In the genomic region with DNA sequence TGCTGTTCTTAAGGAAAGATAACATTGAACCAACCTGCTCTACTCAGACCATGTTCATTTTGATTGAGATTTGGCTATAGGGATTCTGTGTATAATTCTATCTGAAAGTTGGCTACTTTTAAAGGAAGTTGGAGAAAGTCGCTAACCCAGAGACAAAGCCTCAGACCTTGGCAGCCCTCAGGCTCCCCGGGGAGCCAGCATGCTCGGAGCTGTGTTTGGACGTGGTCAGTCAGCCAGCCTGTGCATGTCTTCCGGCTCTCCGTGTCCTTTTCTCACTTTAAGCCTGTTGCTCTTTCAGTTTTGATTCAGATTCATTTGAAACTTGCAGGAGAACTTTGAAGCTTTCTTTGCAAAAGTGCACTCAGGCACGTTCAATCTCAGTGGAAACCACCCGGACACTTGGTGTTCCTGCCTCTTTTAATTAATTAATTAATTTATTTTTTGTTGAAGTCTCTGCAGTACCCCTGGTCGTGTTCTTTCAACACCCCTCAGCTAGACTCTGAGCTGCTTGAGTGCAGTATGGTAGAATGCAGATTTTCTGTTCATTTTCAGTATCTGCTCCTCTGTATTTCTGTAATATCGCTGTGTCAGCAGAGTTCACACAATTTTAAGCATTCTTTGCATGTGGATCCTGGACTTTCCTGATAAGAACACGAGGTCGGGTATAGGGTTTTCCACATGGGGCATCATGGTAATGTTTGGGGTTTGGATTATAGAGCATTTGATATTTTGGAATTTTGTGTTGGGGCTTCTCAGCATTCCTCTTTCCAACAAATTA, we compare ENCODE assay signal across 10 mouse cellular contexts.
DNase-seq lines count a peak whose midpoint lies in the region; ATAC-seq and TF ChIP-seq lines count a peak whose summit lies in the region.
"Had no signal": no experiment of that assay in that cellular context is flagged by ENCODE, and none has a peak within 500 bp of the region (broad histone marks: within the 10 kb centered on the region; RNA-seq: fewer than 3 reads in every experiment).

No protein-coding gene starts in this region.

- no peak for ATAC-seq in lung, postnatal 0 days

- H3K4me3 ChIP-seq in lung, postnatal 0 days (ENCODE audit: low read depth, low read length) = no peak overlapping the region
- H3K4me3 ChIP-seq in limb, embryonic 10.5 days = no peak overlapping the region
- H3K4me3 ChIP-seq: lung, embryonic 15.5 days had no signal

- no peak for TF ChIP-seq CTCF in lung, postnatal 0 days (IDR thresholded peaks at IDR 0.05)

- no peaks in the 10 kb centered on the region for H3K9me3 ChIP-seq in lung, postnatal 0 days (ENCODE audit: low read length)
- no peaks in the 10 kb centered on the region for H3K9me3 ChIP-seq in limb, embryonic 10.5 days (replicated peaks)
- H3K9me3 ChIP-seq: lung, embryonic 15.5 days had no signal

- H3K4me1 ChIP-seq in lung, postnatal 0 days (ENCODE audit: insufficient read depth, low read depth, low read length) = no peaks in the 10 kb centered on the region
- H3K4me1 ChIP-seq in limb, embryonic 10.5 days = no peaks in the 10 kb centered on the region

- H3K27ac ChIP-seq in lung, postnatal 0 days (ENCODE audit: low read length) = no peak overlapping the region
- no peak overlapping the region for H3K27ac ChIP-seq in limb, embryonic 10.5 days
- H3K27ac ChIP-seq: lung, embryonic 15.5 days had no signal

- no peaks in the 10 kb centered on the region for H3K27me3 ChIP-seq in lung, postnatal 0 days (replicated peaks; ENCODE audit: insufficient read depth, low read length)
- 0 out of 2 replicates have a peak, but pooled peaks cover 5% of the 10 kb centered on the region for H3K27me3 ChIP-seq in limb, embryonic 10.5 days (ENCODE audit: low read depth, poor library complexity, severe bottlenecking)
- H3K27me3 ChIP-seq: lung, embryonic 15.5 days had no signal

- peak; percentile 22 to 46 for DNase-seq in cerebellum, postnatal 10 days
- DNase-seq in cerebellum, adult 11-12 months = no peak
- DNase-seq in lung, postnatal 36 days = peak; percentile 25
- no peak for DNase-seq in lung, postnatal 0 days (ENCODE audit: low spot score)
- peak; percentile 64 to 75 for DNase-seq in heart, adult 9 months (ENCODE audit: low spot score in 2 of 2)
- peak; percentile 24 for DNase-seq in limb, embryonic 10.5 days (ENCODE audit: low spot score)
- DNase-seq in embryo, embryonic 11 days = no peak
- DNase-seq in right cerebral cortex, postnatal 25 days = no peak
- DNase-seq: thymus, postnatal 36 days had no signal

- WGBS in lung, postnatal 0 days = 52% methylated on average over 12 of the region's 12 CpGs
- WGBS in limb, embryonic 10.5 days = 86% methylated on average over 12 of the region's 12 CpGs

- no peak overlapping the region for H3K9ac ChIP-seq in lung, postnatal 0 days (replicated peaks; ENCODE audit: low read depth)
- H3K9ac ChIP-seq: lung, embryonic 15.5 days had no signal

- TF ChIP-seq EP300 in lung, postnatal 0 days (IDR thresholded peaks at IDR 0.05) = no peak

- H3K4me2 ChIP-seq in lung, postnatal 0 days (replicated peaks; ENCODE audit: low read depth, low read length) = no peak overlapping the region
- H3K4me2 ChIP-seq: lung, embryonic 15.5 days had no signal

- H3K36me3 ChIP-seq in lung, postnatal 0 days (ENCODE audit: insufficient read depth, low read length) = no peaks in the 10 kb centered on the region
- no peaks in the 10 kb centered on the region for H3K36me3 ChIP-seq in limb, embryonic 10.5 days
- H3K36me3 ChIP-seq: lung, embryonic 15.5 days had no signal

Comparison
In these comparisons a context has a peak if more than half of its experiments do, and no peak if none do; other contexts are left out.
1. DNase-seq: peak in cerebellum, postnatal 10 days (2 of 2), lung, postnatal 36 days (single experiment), heart, adult 9 months (2 of 2) and limb, embryonic 10.5 days (single experiment); none in cerebellum, adult 11-12 months (single experiment), lung, postnatal 0 days (single experiment), embryo, embryonic 11 days (single experiment) and right cerebral cortex, postnatal 25 days (single experiment).